Mouse (Mus musculus): ENCODE measurements at regions not wholly inside any gene's neighbourhood (a gene's known extent, or its start where the extent isn't known, plus 50 kb on each side); places are given as distances from the start of the nearest gene placed in this dataset.

- TF ChIP-seq CTCF (IDR thresholded peaks at IDR 0.05) (no peak), EP300 (IDR thresholded peaks at IDR 0.05) (no peak)
These were observed 441.6 kb upstream of the Cd180 start for GRCm38 (mm10) chr13:102251709-102252108.
